Mouse (Mus musculus): ENCODE data around the gene Rdh7. TPM values are rescaled to one million over a fixed set of nuclear protein-coding genes. Genes with fewer than 3 reads are reported as not detected.

Gene Rdh7
- polyA plus RNA-seq, 1 experiment from 2014 or later, result not detected

Other genes with a start within 250 kb of the Rdh7 start
- gene Stat6, start 245.8 kb downstream of the Rdh7 start, polyA plus RNA-seq (2018), result 122 to 141 TPM (median 128 TPM) in 3 replicates
- 2.7 to 5.4 TPM (median 4.6 TPM) in 3 replicates for gene Nemp1, start 221.9 kb downstream of the Rdh7 start, polyA plus RNA-seq (2018)
- 28.7 to 37.7 TPM (median 31.1 TPM) in 3 replicates for gene Nab2, start 220.2 kb downstream of the Rdh7 start, polyA plus RNA-seq (2018)
- gene Myo1a, start 183.6 kb downstream of the Rdh7 start, polyA plus RNA-seq (2018), result 0.11 TPM in 1 of 3 replicates, not detected in the others
- not detected in 3 replicates for gene Tac2, start 164.3 kb downstream of the Rdh7 start, polyA plus RNA-seq (2018)
- 3.1 to 3.8 TPM (median 3.4 TPM) in 3 replicates for gene Zbtb39, start 149.3 kb downstream of the Rdh7 start, polyA plus RNA-seq (2018)
- 0.03 TPM in 1 of 3 replicates, not detected in the others for gene Gpr182, start 137.1 kb downstream of the Rdh7 start, polyA plus RNA-seq (2018)
- 0.03 TPM in 1 of 3 replicates, not detected in the others for gene Rdh1, start 129.1 kb downstream of the Rdh7 start, polyA plus RNA-seq (2018)
- not detected in 3 replicates for gene Rdh16f1, start 129.0 kb downstream of the Rdh7 start, polyA plus RNA-seq (2018)
- gene Rdh9, start 112.4 kb downstream of the Rdh7 start, polyA plus RNA-seq (2018), result 0.13 to 0.16 TPM in 2 of 3 replicates, not detected in the other
- gene Rdh16, start 87.7 kb downstream of the Rdh7 start, polyA plus RNA-seq (2018), result not detected in 3 replicates
- gene Rdh19, start 38.9 kb downstream of the Rdh7 start, polyA plus RNA-seq (2018), result not detected in 3 replicates
- gene Rdh16f2, start 22.3 kb downstream of the Rdh7 start, polyA plus RNA-seq (2018), result not detected in 3 replicates
- not detected in 3 replicates for gene Sdr9c7, start 9.7 kb upstream of the Rdh7 start, polyA plus RNA-seq (2018)
- not detected in 3 replicates for gene Hsd17b6, start 118.8 kb upstream of the Rdh7 start, polyA plus RNA-seq (2018)
- gene Prim1, start 126.4 kb upstream of the Rdh7 start, polyA plus RNA-seq (2018), result 3.5 to 24.5 TPM (median 8.9 TPM) in 3 replicates
- 676 to 712 TPM (median 694 TPM) in 3 replicates for gene Naca, start 146.8 kb upstream of the Rdh7 start, polyA plus RNA-seq (2018)
- 66.7 to 167 TPM (median 80.1 TPM) in 3 replicates for gene Ptges3, start 170.1 kb upstream of the Rdh7 start, polyA plus RNA-seq (2018)
- 455 to 1,015 TPM (median 549 TPM) in 3 replicates for gene Atp5b, start 194.5 kb upstream of the Rdh7 start, polyA plus RNA-seq (2018)
- 20.2 to 33.8 TPM (median 31.2 TPM) in 3 replicates for gene Baz2a, start 202.8 kb upstream of the Rdh7 start, polyA plus RNA-seq (2018)

Measured in macrophage (primary cell).